Mouse (Mus musculus): ENCODE results near the gene Psmb7. TPM values are rescaled to one million over a fixed set of nuclear protein-coding genes. Genes with fewer than 3 reads are reported as not detected.

Psmb7 gene
- polyA plus RNA-seq, 1 experiment from 2014 or later = 363 TPM

GRCm38 (mm10) chr2:38607716-38608115 lies 36.2 kb downstream of the Psmb7 start:
- no peaks in the 10 kb centered on the region for H3K9me3 ChIP-seq (replicated peaks; ENCODE audit: control insufficient read depth, low read length)
- ATAC-seq (replicated peaks; ENCODE audit: insufficient number of reproducible peaks, low FRiP score, low TSS enrichment, low read depth) (no peak), DNase-seq (ENCODE audit: low spot score) (no peak)
- no peaks in the 10 kb centered on the region for H3K27me3 ChIP-seq (ENCODE audit: control insufficient read depth, insufficient read depth, low read length)
- 0 out of 2 replicates have a peak, but pooled peaks cover 2% of the 10 kb centered on the region for H3K36me3 ChIP-seq (replicated peaks; ENCODE audit: control insufficient read depth, insufficient read depth, low read depth, low read length)
- H3K4me3 ChIP-seq (ENCODE audit: low read depth, low read length) = no peak overlapping the region
- no peaks in the 10 kb centered on the region for H3K4me1 ChIP-seq (ENCODE audit: control insufficient read depth, insufficient read depth, low read length)
- H3K27ac ChIP-seq (replicated peaks; ENCODE audit: low read depth, low read length) = no peak overlapping the region
- H3K9ac ChIP-seq (replicated peaks; ENCODE audit: low read length) = no peak overlapping the region
- no peak overlapping the region for H3K4me2 ChIP-seq (ENCODE audit: low read depth, low read length)
- 90% methylated on average over 1 of the region's 1 CpGs for WGBS

DNA sequence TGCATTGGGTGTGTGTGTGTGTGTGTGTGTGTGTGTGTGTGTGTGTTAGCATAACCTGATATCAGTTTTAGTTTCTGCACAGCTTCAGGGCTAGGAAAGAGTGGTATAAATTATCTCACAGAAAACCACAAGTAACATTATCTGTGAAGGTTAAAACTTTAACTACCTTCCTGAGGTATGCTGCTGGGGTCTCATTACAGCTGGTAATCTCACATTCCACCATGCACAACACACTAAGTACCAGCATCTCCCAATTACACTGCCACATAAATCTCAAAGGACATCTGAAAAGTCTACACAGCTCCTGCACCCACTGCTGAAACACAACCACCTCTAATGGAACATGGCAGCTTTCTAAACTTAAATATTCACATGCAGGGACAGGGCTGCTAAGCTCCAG lies 43.0 kb downstream of the Psmb7 start:
- DNase-seq (ENCODE audit: low spot score) (no peak), ATAC-seq (replicated peaks; ENCODE audit: insufficient number of reproducible peaks, low FRiP score, low TSS enrichment, low read depth) (no peak)
- no peaks in the 10 kb centered on the region for H3K9me3 ChIP-seq (replicated peaks; ENCODE audit: control insufficient read depth, low read length)
- no peak overlapping the region for H3K4me2 ChIP-seq (ENCODE audit: low read depth, low read length)
- no peak overlapping the region for H3K27ac ChIP-seq (replicated peaks; ENCODE audit: low read depth, low read length)
- H3K27me3 ChIP-seq (ENCODE audit: control insufficient read depth, insufficient read depth, low read length) = no peaks in the 10 kb centered on the region
- no peak overlapping the region for H3K9ac ChIP-seq (replicated peaks; ENCODE audit: low read length)
- H3K4me3 ChIP-seq (ENCODE audit: low read depth, low read length) = no peak overlapping the region
- H3K36me3 ChIP-seq (replicated peaks; ENCODE audit: control insufficient read depth, insufficient read depth, low read depth, low read length) = no peaks in the 10 kb centered on the region
- no peaks in the 10 kb centered on the region for H3K4me1 ChIP-seq (ENCODE audit: control insufficient read depth, insufficient read depth, low read length)

- no peak for ATAC-seq (replicated peaks; ENCODE audit: insufficient number of reproducible peaks, low FRiP score, low TSS enrichment, low read depth)
- H3K4me2 ChIP-seq (ENCODE audit: low read depth, low read length) = no peak overlapping the region
Measured at GRCm38 (mm10) chr2:38598395-38598794, 45.5 kb downstream of the Psmb7 start.

GRCm38 (mm10) chr2:38597896-38598295 lies 46.0 kb downstream of the Psmb7 start:
- H3K4me3 ChIP-seq (ENCODE audit: low read depth, low read length) = no peak overlapping the region
- H3K4me2 ChIP-seq (ENCODE audit: low read depth, low read length) = no peak overlapping the region
- H3K36me3 ChIP-seq (replicated peaks; ENCODE audit: control insufficient read depth, insufficient read depth, low read depth, low read length) = no peaks in the 10 kb centered on the region
- ATAC-seq (replicated peaks; ENCODE audit: insufficient number of reproducible peaks, low FRiP score, low TSS enrichment, low read depth) (no peak), DNase-seq (ENCODE audit: low spot score) (no peak)
- no peaks in the 10 kb centered on the region for H3K9me3 ChIP-seq (replicated peaks; ENCODE audit: control insufficient read depth, low read length)
- H3K9ac ChIP-seq (replicated peaks; ENCODE audit: low read length) = no peak overlapping the region
- 96% methylated on average over 1 of the region's 1 CpGs for WGBS
- H3K4me1 ChIP-seq (ENCODE audit: control insufficient read depth, insufficient read depth, low read length) = no peaks in the 10 kb centered on the region
- H3K27ac ChIP-seq (replicated peaks; ENCODE audit: low read depth, low read length) = no peak overlapping the region
- no peaks in the 10 kb centered on the region for H3K27me3 ChIP-seq (ENCODE audit: control insufficient read depth, insufficient read depth, low read length)

More at GRCm38 (mm10) chr2:38598395-38598794, 45.5 kb downstream of the Psmb7 start:
- Histone ChIP-seq H3K9ac (replicated peaks; ENCODE audit: low read length) (no peak overlapping the region), H3K36me3 (replicated peaks; ENCODE audit: control insufficient read depth, insufficient read depth, low read depth, low read length) (no peaks in the 10 kb centered on the region), H3K4me3 (ENCODE audit: low read depth, low read length) (no peak overlapping the region), H3K27ac (replicated peaks; ENCODE audit: low read depth, low read length) (no peak overlapping the region), H3K9me3 (replicated peaks; ENCODE audit: control insufficient read depth, low read length) (no peaks in the 10 kb centered on the region), H3K27me3 (ENCODE audit: control insufficient read depth, insufficient read depth, low read length) (no peaks in the 10 kb centered on the region), H3K4me1 (ENCODE audit: control insufficient read depth, insufficient read depth, low read length) (no peaks in the 10 kb centered on the region)
- WGBS = 94% methylated on average over 2 of the region's 2 CpGs
- DNase-seq (ENCODE audit: low spot score) = no peak

DNA sequence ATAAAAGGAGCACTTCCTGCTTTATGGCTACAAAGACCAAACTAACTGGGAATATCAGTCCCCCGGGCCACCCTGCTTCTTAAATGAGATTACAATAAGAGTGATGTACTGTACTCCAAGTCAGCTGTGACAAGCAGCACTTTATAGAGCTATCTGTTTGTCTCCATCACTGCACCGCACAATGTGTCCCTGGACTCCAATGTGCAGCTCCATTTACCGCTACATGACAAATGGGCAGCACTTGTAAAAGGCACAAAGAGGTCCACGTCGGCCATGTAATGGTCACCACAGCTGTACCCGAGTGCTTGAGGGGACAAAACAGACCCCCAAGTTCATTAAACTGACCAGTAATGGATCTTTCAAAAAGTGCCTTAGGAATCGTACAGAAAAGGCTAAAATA lies 49.0 kb downstream of the Psmb7 start:
- no peak overlapping the region for H3K4me3 ChIP-seq (ENCODE audit: low read depth, low read length)
- no peaks in the 10 kb centered on the region for H3K4me1 ChIP-seq (ENCODE audit: control insufficient read depth, insufficient read depth, low read length)
- H3K27ac ChIP-seq (replicated peaks; ENCODE audit: low read depth, low read length) = no peak overlapping the region
- H3K9ac ChIP-seq (replicated peaks; ENCODE audit: low read length) = no peak overlapping the region
- ATAC-seq (replicated peaks; ENCODE audit: insufficient number of reproducible peaks, low FRiP score, low TSS enrichment, low read depth) = no peak
- H3K4me2 ChIP-seq (ENCODE audit: low read depth, low read length) = no peak overlapping the region
- no peaks in the 10 kb centered on the region for H3K27me3 ChIP-seq (ENCODE audit: control insufficient read depth, insufficient read depth, low read length)
- DNase-seq (ENCODE audit: low spot score) = no peak
- no peaks in the 10 kb centered on the region for H3K9me3 ChIP-seq (replicated peaks; ENCODE audit: control insufficient read depth, low read length)
- H3K36me3 ChIP-seq (replicated peaks; ENCODE audit: control insufficient read depth, insufficient read depth, low read depth, low read length) = peaks cover 5% of the 10 kb centered on the region; the same call in 1 of the 2 replicates
- 90% methylated on average over 7 of the region's 7 CpGs for WGBS

- WGBS = 73% methylated on average over 6 of the region's 6 CpGs
- H3K36me3 ChIP-seq (replicated peaks; ENCODE audit: control insufficient read depth, insufficient read depth, low read depth, low read length) = peaks cover 5% of the 10 kb centered on the region
- H3K9me3 ChIP-seq (replicated peaks; ENCODE audit: control insufficient read depth, low read length) = no peaks in the 10 kb centered on the region
- no peaks in the 10 kb centered on the region for H3K27me3 ChIP-seq (ENCODE audit: control insufficient read depth, insufficient read depth, low read length)
- ATAC-seq (replicated peaks; ENCODE audit: insufficient number of reproducible peaks, low FRiP score, low TSS enrichment, low read depth) = no peak
- H3K4me3 ChIP-seq (ENCODE audit: low read depth, low read length) = no peak overlapping the region
- no peak overlapping the region for H3K4me2 ChIP-seq (ENCODE audit: low read depth, low read length)
- no peak overlapping the region for H3K27ac ChIP-seq (replicated peaks; ENCODE audit: low read depth, low read length)
- DNase-seq (ENCODE audit: low spot score) = peak; percentile 33
- H3K9ac ChIP-seq (replicated peaks; ENCODE audit: low read length) = no peak overlapping the region
- H3K4me1 ChIP-seq (ENCODE audit: control insufficient read depth, insufficient read depth, low read length) = no peaks in the 10 kb centered on the region
Measured at GRCm38 (mm10) chr2:38591751-38592459, 52.0 kb downstream of the Psmb7 start.

GRCm38 (mm10) chr2:38586733-38587132 lies 57.2 kb downstream of the Psmb7 start:
- Histone ChIP-seq H3K4me3 (ENCODE audit: low read depth, low read length) (no peak overlapping the region), H3K27ac (replicated peaks; ENCODE audit: low read depth, low read length) (no peak overlapping the region), H3K27me3 (ENCODE audit: control insufficient read depth, insufficient read depth, low read length) (no peaks in the 10 kb centered on the region), H3K9me3 (replicated peaks; ENCODE audit: control insufficient read depth, low read length) (no peaks in the 10 kb centered on the region), H3K36me3 (replicated peaks; ENCODE audit: control insufficient read depth, insufficient read depth, low read depth, low read length) (peaks cover 5% of the 10 kb centered on the region), H3K4me2 (ENCODE audit: low read depth, low read length) (no peak overlapping the region), H3K4me1 (ENCODE audit: control insufficient read depth, insufficient read depth, low read length) (no peaks in the 10 kb centered on the region), H3K9ac (replicated peaks; ENCODE audit: low read length) (no peak overlapping the region)
- DNase-seq (ENCODE audit: low spot score) (no peak), ATAC-seq (replicated peaks; ENCODE audit: insufficient number of reproducible peaks, low FRiP score, low TSS enrichment, low read depth) (no peak)
- WGBS = 85% methylated on average over 6 of the region's 6 CpGs

- H3K36me3 ChIP-seq (replicated peaks; ENCODE audit: control insufficient read depth, insufficient read depth, low read depth, low read length) = peaks cover 4% of the 10 kb centered on the region
- no peak overlapping the region for H3K27ac ChIP-seq (replicated peaks; ENCODE audit: low read depth, low read length)
- no peak overlapping the region for H3K9ac ChIP-seq (replicated peaks; ENCODE audit: low read length)
- H3K4me1 ChIP-seq (ENCODE audit: control insufficient read depth, insufficient read depth, low read length) = no peaks in the 10 kb centered on the region
- whole genome bisulfite sequencing = 46% methylated on average over 5 of the region's 5 CpGs
- no peak overlapping the region for H3K4me2 ChIP-seq (ENCODE audit: low read depth, low read length)
- H3K4me3 ChIP-seq (ENCODE audit: low read depth, low read length) = no peak overlapping the region
- H3K27me3 ChIP-seq (ENCODE audit: control insufficient read depth, insufficient read depth, low read length) = no peaks in the 10 kb centered on the region
- H3K9me3 ChIP-seq (replicated peaks; ENCODE audit: control insufficient read depth, low read length) = no peaks in the 10 kb centered on the region
- peak; percentile 54 for ATAC-seq (replicated peaks; ENCODE audit: insufficient number of reproducible peaks, low FRiP score, low TSS enrichment, low read depth)
- DNase-seq (ENCODE audit: low spot score) = peak; percentile 56
Measured at GRCm38 (mm10) chr2:38585379-38585736, 58.5 kb downstream of the Psmb7 start.

All from embryonic facial prominence, embryonic 11.5 days (tissue).